21 mouse cellular contexts compared by ENCODE assay signal in the genomic region with DNA sequence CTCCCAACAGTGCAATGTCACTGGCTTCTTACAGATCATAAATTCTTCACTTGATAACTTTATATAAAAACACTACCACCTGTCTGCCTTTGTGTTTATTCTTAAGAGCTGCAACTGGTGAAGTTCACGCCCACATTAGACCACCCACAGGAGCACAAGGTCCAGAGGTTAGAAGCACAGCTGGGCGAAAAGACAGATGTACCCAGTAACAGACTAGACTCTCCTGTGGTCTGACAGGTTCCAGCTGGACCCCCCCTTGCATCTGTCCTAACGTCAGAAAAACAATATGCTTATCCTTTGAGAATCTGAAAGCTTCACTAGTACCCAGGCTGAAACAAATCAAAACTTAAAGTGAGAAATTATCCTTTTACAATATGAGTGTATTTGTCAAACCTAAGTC. TPM values are rescaled to one million over a fixed set of nuclear protein-coding genes. Genes with fewer than 3 reads are reported as not detected.
DNase-seq lines count a peak whose midpoint lies in the region; ATAC-seq and TF ChIP-seq lines count a peak whose summit lies in the region.
"Had no signal": no experiment of that assay in that cellular context is flagged by ENCODE, and none has a peak within 500 bp of the region (broad histone marks: within the 10 kb centered on the region; RNA-seq: fewer than 3 reads in every experiment).

No protein-coding gene starts in this region.

- 36% methylated on average over 3 of the region's 3 CpGs for WGBS in kidney, adult 2 months
- 64% methylated on average over 3 of the region's 3 CpGs for WGBS in lung, adult 2 months
- 44% methylated on average over 3 of the region's 3 CpGs for WGBS in intestine, embryonic 15.5 days
- WGBS in limb, embryonic 13.5 days: 36% methylated on average over 3 of the region's 3 CpGs

- no peaks in the 10 kb centered on the region for H3K9me3 ChIP-seq in intestine, embryonic 15.5 days
- no peaks in the 10 kb centered on the region for H3K9me3 ChIP-seq in limb, embryonic 13.5 days
- H3K9me3 ChIP-seq: embryonic facial prominence, embryonic 13.5 days; heart, embryonic 15.5 days; hindbrain, embryonic 10.5 days; liver, embryonic 12.5 days; neural tube, embryonic 12.5 days; stomach, embryonic 15.5 days had no signal

- peak; percentile 63; the same call in 1 of the 2 replicates for ATAC-seq in intestine, embryonic 15.5 days
- 0 out of 2 replicates have a peak, but pooled peaks have one; percentile 21 for ATAC-seq in limb, embryonic 13.5 days (ENCODE audit: low FRiP score, low read depth)
- no peak for ATAC-seq in megakaryocyte progenitor cell, adult 5-6 weeks (replicated peaks; ENCODE audit: poor library complexity)
- ATAC-seq: forebrain, postnatal 0 days; liver, embryonic 12.5 days; midbrain, embryonic 16.5 days had no signal

- H3K4me3 ChIP-seq in kidney, adult 2 months (ENCODE audit: insufficient read depth, low read depth, low read length): no peak overlapping the region
- H3K4me3 ChIP-seq in lung, adult 2 months (replicated peaks; ENCODE audit: extremely low read depth, low read depth, low read length): no peak overlapping the region
- no peak overlapping the region for H3K4me3 ChIP-seq in intestine, embryonic 15.5 days (replicated peaks)
- H3K4me3 ChIP-seq in limb, embryonic 13.5 days: no peak overlapping the region
- H3K4me3 ChIP-seq: embryonic facial prominence, embryonic 13.5 days; heart, embryonic 15.5 days; hindbrain, embryonic 10.5 days; liver, embryonic 12.5 days; neural tube, embryonic 12.5 days; stomach, embryonic 15.5 days had no signal

- no peak overlapping the region for H3K4me2 ChIP-seq in intestine, embryonic 15.5 days (replicated peaks)
- no peak overlapping the region for H3K4me2 ChIP-seq in limb, embryonic 13.5 days (replicated peaks)
- H3K4me2 ChIP-seq: embryonic facial prominence, embryonic 13.5 days; heart, embryonic 15.5 days; liver, embryonic 12.5 days; neural tube, embryonic 12.5 days; stomach, embryonic 15.5 days had no signal

- TF ChIP-seq POLR2A in kidney, adult 2 months (IDR thresholded peaks at IDR 0.05; ENCODE audit: low read depth, low read length): no peak
- TF ChIP-seq POLR2A in lung, adult 2 months (IDR thresholded peaks at IDR 0.05; ENCODE audit: borderline replicate concordance, extremely low read depth, low read depth, low read length): no peak

- DNase-seq in kidney, adult 2 months: peak; percentile 24
- DNase-seq in kidney, adult 11 months: no peak
- DNase-seq in lung, postnatal 10 days: peak; percentile 42
- no peak for DNase-seq in lung, adult 2 months
- no peak for DNase-seq in right cerebral cortex, postnatal 10 days (ENCODE audit: low spot score in 2 of 2)
- DNase-seq: adrenal gland, adult 2 months; cerebellum, postnatal 14 days; forebrain, postnatal 0 days; heart, adult 11 months; spleen, adult 18-20 months had no signal

- H3K27ac ChIP-seq in kidney, adult 2 months (ENCODE audit: insufficient read depth, low read depth, low read length): no peak overlapping the region
- H3K27ac ChIP-seq in intestine, embryonic 15.5 days: no peak overlapping the region
- no peak overlapping the region for H3K27ac ChIP-seq in limb, embryonic 13.5 days
- H3K27ac ChIP-seq: embryonic facial prominence, embryonic 13.5 days; heart, embryonic 15.5 days; hindbrain, embryonic 10.5 days; liver, embryonic 12.5 days; macrophage; neural tube, embryonic 12.5 days; stomach, embryonic 15.5 days had no signal

- H3K9ac ChIP-seq in intestine, embryonic 15.5 days: no peak overlapping the region
- H3K9ac ChIP-seq in limb, embryonic 13.5 days: no peak overlapping the region
- H3K9ac ChIP-seq: embryonic facial prominence, embryonic 13.5 days; forebrain, postnatal 0 days; heart, embryonic 15.5 days; liver, embryonic 12.5 days; neural tube, embryonic 12.5 days; stomach, embryonic 15.5 days had no signal

- no peaks in the 10 kb centered on the region for H3K27me3 ChIP-seq in kidney, adult 2 months (replicated peaks; ENCODE audit: control insufficient read depth, insufficient read depth, low read length)
- H3K27me3 ChIP-seq in intestine, embryonic 15.5 days (replicated peaks): no peaks in the 10 kb centered on the region
- H3K27me3 ChIP-seq in limb, embryonic 13.5 days: no peaks in the 10 kb centered on the region
- H3K27me3 ChIP-seq: embryonic facial prominence, embryonic 13.5 days; heart, embryonic 15.5 days; liver, embryonic 12.5 days; neural tube, embryonic 12.5 days; stomach, embryonic 15.5 days had no signal

- peaks cover 15% of the 10 kb centered on the region for H3K4me1 ChIP-seq in kidney, adult 2 months (ENCODE audit: control insufficient read depth, insufficient read depth, low read length)
- H3K4me1 ChIP-seq in lung, adult 2 months (ENCODE audit: control insufficient read depth, insufficient read depth, low read length): peaks cover 3% of the 10 kb centered on the region; the same call in 1 of the 2 replicates
- 0 out of 2 replicates have a peak, but pooled peaks cover 4% of the 10 kb centered on the region for H3K4me1 ChIP-seq in intestine, embryonic 15.5 days (replicated peaks)
- H3K4me1 ChIP-seq in limb, embryonic 13.5 days: peaks cover 21% of the 10 kb centered on the region
- H3K4me1 ChIP-seq: liver, embryonic 12.5 days; stomach, embryonic 15.5 days had no signal

- H3K36me3 ChIP-seq in kidney, adult 2 months (ENCODE audit: control insufficient read depth, insufficient read depth, low read length): no peaks in the 10 kb centered on the region
- H3K36me3 ChIP-seq in intestine, embryonic 15.5 days: no peaks in the 10 kb centered on the region
- H3K36me3 ChIP-seq in limb, embryonic 13.5 days: no peaks in the 10 kb centered on the region
- H3K36me3 ChIP-seq: embryonic facial prominence, embryonic 13.5 days; heart, embryonic 15.5 days; hindbrain, embryonic 10.5 days; liver, embryonic 12.5 days; neural tube, embryonic 12.5 days; stomach, embryonic 15.5 days had no signal

- no peak for TF ChIP-seq CTCF in kidney, adult 2 months (conservative IDR thresholded peaks at IDR 0.05; ENCODE audit: insufficient read depth, insufficient read length, low read depth, low read length)
- no peak for TF ChIP-seq CTCF in lung, adult 2 months (IDR thresholded peaks at IDR 0.05; ENCODE audit: insufficient read depth, low read length)

RNA-seq across cellular contexts. Expression of gene Pam, which starts 44.4 kb away (rescaled TPM):
- polyA plus RNA-seq in kidney, adult 2 months (2012; rRNA removed): 54.7 and 97.4 TPM in 2 replicates
- polyA plus RNA-seq in lung, adult 2 months (2012; rRNA removed): 231 and 457 TPM in 2 replicates
- 52.4 and 60.8 TPM in 2 replicates for polyA plus RNA-seq in intestine, embryonic 15.5 days (2015; fragmentation: Nextera tagmentation; extraction: Ambion mirVana)
- polyA plus RNA-seq in limb, embryonic 13.5 days (2015; fragmentation: Nextera tagmentation; extraction: Ambion mirVana): 45.3 and 45.8 TPM in 2 replicates
- 14.9 and 18.8 TPM in 2 replicates for total RNA-seq in megakaryocyte progenitor cell, adult 5-6 weeks (2015)
- total RNA-seq in megakaryocyte progenitor cell, adult 5-6 weeks (2017): 48.5 and 58.3 TPM in 2 replicates

Comparison
In these comparisons a context has a peak if more than half of its experiments do, and no peak if none do; other contexts are left out.
1. DNase-seq: peak in kidney, adult 2 months (single experiment) and lung, postnatal 10 days (single experiment); none in kidney, adult 11 months (single experiment), lung, adult 2 months (single experiment) and right cerebral cortex, postnatal 10 days (0 of 2).